Mouse (Mus musculus): Measurements from ENCODE around the gene Aoc1.

GRCm38 (mm10) chr6:48832426-48832825 is 40.3 kb upstream of the Aoc1 start:
- no peak for TF ChIP-seq KAT2A (IDR thresholded peaks at IDR 0.05; ENCODE audit: insufficient replicate concordance, low read length)
- TF ChIP-seq RCOR1 (conservative IDR thresholded peaks at IDR 0.05; ENCODE audit: low read depth, low read length) = no peak
- no peak for TF ChIP-seq CTCF (conservative IDR thresholded peaks at IDR 0.05 in 1 of 2, IDR thresholded peaks at IDR 0.05 in 1 of 2; ENCODE audit: low read depth in 2 of 2, low read length in 2 of 2)
- TF ChIP-seq POLR2A (IDR thresholded peaks at IDR 0.05; ENCODE audit: low read depth, low read length) = no peak
- TF ChIP-seq EP300 (IDR thresholded peaks at IDR 0.05; ENCODE audit: low read length) = peak; percentile 73
- TF ChIP-seq JUND (conservative IDR thresholded peaks at IDR 0.05; ENCODE audit: low read depth, low read length) = no peak
- no peak for TF ChIP-seq TCF12 (IDR thresholded peaks at IDR 0.05; ENCODE audit: low read depth, low read length)
- TF ChIP-seq E2F4 (IDR thresholded peaks at IDR 0.05; ENCODE audit: insufficient replicate concordance, low read depth, low read length) = no peak
- no peak for TF ChIP-seq USF2 (conservative IDR thresholded peaks at IDR 0.05; ENCODE audit: low read depth, low read length)
- no peak for TF ChIP-seq ELF1 (IDR thresholded peaks at IDR 0.05; ENCODE audit: low read depth, low read length)
- no peak for TF ChIP-seq ETS1 (conservative IDR thresholded peaks at IDR 0.05; ENCODE audit: low read depth, low read length)
- TF ChIP-seq ZKSCAN1 (IDR thresholded peaks at IDR 0.05; ENCODE audit: borderline replicate concordance, low read depth, low read length) = no peak
- TF ChIP-seq NRF1 (IDR thresholded peaks at IDR 0.05; ENCODE audit: low read depth, low read length) = no peak
- no peak for TF ChIP-seq TBP (conservative IDR thresholded peaks at IDR 0.05; ENCODE audit: low read depth, low read length)

All from CH12.LX (cell line).